Mouse (Mus musculus): ENCODE data around the gene Sdhd.

- TF ChIP-seq ZNF384 (IDR thresholded peaks at IDR 0.05; ENCODE audit: low read depth, low read length) (no peak), HCFC1 (IDR thresholded peaks at IDR 0.05; ENCODE audit: borderline replicate concordance, insufficient read depth, low read length) (no peak), CHD2 (IDR thresholded peaks at IDR 0.05; ENCODE audit: low read depth, low read length) (no peak), MAFK (IDR thresholded peaks at IDR 0.05; ENCODE audit: insufficient read depth, low read depth, low read length) (no peak)
These were observed 14.2 kb upstream of the Sdhd start for GRCm38 (mm10) chr9:50617794-50618330.

Measured in ES-E14 (cell line).